Mouse (Mus musculus) MEL (cell line): Measurements from ENCODE around the gene Tmem175. TPM values are rescaled to one million over a fixed set of nuclear protein-coding genes. Genes with fewer than 3 reads are reported as not detected.

Experiments
- DNase-seq: peaks from one replicate; pipeline ENCODE4 v3.0.0; 2011; ENCODE audit warnings: low read depth, low spot score
- H3K27ac ChIP-seq: 2 replicates; pipeline ENCODE4 v1.5.1; 2012; ENCODE audit warnings: low read depth, mild to moderate bottlenecking, control low read depth, low read length, moderate library complexity; ENCODE audit not compliant: control insufficient read depth
- H3K27me3 ChIP-seq, 2 experiments: fragments of 150-350 bp in 1 of 2; sonication (generic) in 1 of 2; 2 replicates each; pipeline ENCODE4 v1.6.1; 2012; ENCODE audit warnings: low read length in 2 of 2, mild to moderate bottlenecking in 2 of 2, improper control_type of control experiment in 1 of 2, moderate library complexity in 1 of 2; ENCODE audit not compliant: insufficient read depth in 2 of 2, control insufficient read depth in 1 of 2
- H3K36me3 ChIP-seq, 2 experiments: 2 replicates each; pipeline ENCODE4 v1.6.1; 2012 to 2014; ENCODE audit warnings: low read length in 2 of 2, improper control_type of control experiment in 1 of 2, inconsistent platforms in 1 of 2, mild to moderate bottlenecking in 1 of 2; ENCODE audit not compliant: insufficient read depth in 2 of 2, control insufficient read depth in 1 of 2
- H3K4me1 ChIP-seq, 2 experiments: fragments of 150-350 bp in 1 of 2; sonication (generic) in 1 of 2; 2 replicates each; pipeline ENCODE4 v1.6.1; 2012; ENCODE audit warnings: low read length in 2 of 2, improper control_type of control experiment in 1 of 2, mild to moderate bottlenecking in 1 of 2; ENCODE audit not compliant: insufficient read depth in 2 of 2, control insufficient read depth in 1 of 2
- H3K4me3 ChIP-seq, 2 experiments: fragments of 150-350 bp in 1 of 2; sonication (generic) in 1 of 2; 2 replicates each; pipeline ENCODE4 v1.5.1; 2012; ENCODE audit warnings: low read depth in 2 of 2, low read length in 2 of 2, mild to moderate bottlenecking in 2 of 2, moderate library complexity in 2 of 2, control low read depth in 1 of 2, improper control_type of control experiment in 1 of 2; ENCODE audit not compliant: control insufficient read depth in 1 of 2, insufficient read depth in 1 of 2
- H3K79me2 ChIP-seq: 2 replicates; pipeline ENCODE4 v1.6.1; 2012; ENCODE audit warnings: mild to moderate bottlenecking, low read length, moderate library complexity; ENCODE audit not compliant: control insufficient read depth, poor library complexity, insufficient read depth
- H3K9ac ChIP-seq: 2 replicates; pipeline ENCODE4 v1.6.1; 2012; ENCODE audit warnings: low read depth, mild to moderate bottlenecking, control low read depth, low read length, moderate library complexity; ENCODE audit not compliant: control insufficient read depth, poor library complexity, severe bottlenecking
- H3K9me3 ChIP-seq: fragments of 150-350 bp; sonication (generic); replicated peaks from 2 replicates; pipeline ENCODE4 v1.6.1; 2012; ENCODE audit warnings: mild to moderate bottlenecking, low read length, improper control_type of control experiment, moderate library complexity; ENCODE audit not compliant: insufficient read depth
- BHLHE40 ChIP-seq: IDR thresholded peaks from 2 replicates; pipeline ENCODE4 v1.6.1; 2012; ENCODE audit warnings: low read depth, mild to moderate bottlenecking, inconsistent platforms, low read length, improper control_type of control experiment, borderline replicate concordance
- CHD2 ChIP-seq: IDR thresholded peaks from 2 replicates; pipeline ENCODE4 v1.6.1; 2011; ENCODE audit warnings: low read length, improper control_type of control experiment
- CTCF ChIP-seq, 3 experiments: IDR thresholded peaks in 2 of 3; conservative IDR thresholded peaks in 1 of 3; 2 replicates each; pipeline ENCODE4 v1.5.1; 2011 to 2012; ENCODE audit warnings: low read length in 3 of 3, low read depth in 2 of 3, mild to moderate bottlenecking in 2 of 3, improper control_type of control experiment in 1 of 3, inconsistent platforms in 1 of 3, mixed read lengths in 1 of 3, moderate library complexity in 1 of 3; ENCODE audit not compliant: control insufficient read depth in 1 of 3, insufficient read depth in 1 of 3, poor library complexity in 1 of 3, severe bottlenecking in 1 of 3
- ETS1 ChIP-seq: IDR thresholded peaks from 2 replicates; pipeline ENCODE4 v1.6.1; 2012; ENCODE audit warnings: low read depth, mild to moderate bottlenecking, inconsistent platforms, low read length, improper control_type of control experiment, moderate library complexity
- GABPA ChIP-seq: IDR thresholded peaks from 2 replicates; pipeline ENCODE4 v1.6.1; 2012; ENCODE audit warnings: low read depth, mild to moderate bottlenecking, inconsistent platforms, low read length, improper control_type of control experiment, moderate library complexity
- GATA1 ChIP-seq: IDR thresholded peaks from 2 replicates; pipeline ENCODE4 v1.6.1; 2011; ENCODE audit warnings: low read depth, low read length, improper control_type of control experiment
- HCFC1 ChIP-seq: IDR thresholded peaks from 2 replicates; pipeline ENCODE4 v1.6.1; 2012; ENCODE audit warnings: low read depth, mild to moderate bottlenecking, inconsistent platforms, low read length, improper control_type of control experiment, moderate library complexity
- KAT2A ChIP-seq: conservative IDR thresholded peaks from 2 replicates; pipeline ENCODE4 v1.6.1; 2012; ENCODE audit warnings: low read depth, low read length, improper control_type of control experiment, inconsistent platforms
- MAX ChIP-seq: IDR thresholded peaks from 2 replicates; pipeline ENCODE4 v1.6.1; 2011; ENCODE audit warnings: low read length, improper control_type of control experiment
- MAZ ChIP-seq: IDR thresholded peaks from 2 replicates; pipeline ENCODE4 v1.6.1; 2012; ENCODE audit warnings: low read depth, mild to moderate bottlenecking, inconsistent platforms, low read length, improper control_type of control experiment
- MEF2A ChIP-seq: IDR thresholded peaks from 2 replicates; pipeline ENCODE4 v1.6.1; 2014; ENCODE audit warnings: low read depth, mild to moderate bottlenecking, inconsistent platforms, low read length, improper control_type of control experiment; ENCODE audit not compliant: poor library complexity, insufficient replicate concordance, severe bottlenecking; ENCODE audit errors: extremely low read depth
- MXI1 ChIP-seq: IDR thresholded peaks from 2 replicates; pipeline ENCODE4 v1.6.1; 2011; ENCODE audit warnings: mild to moderate bottlenecking, low read depth, low read length, improper control_type of control experiment
- MYB ChIP-seq: IDR thresholded peaks from 2 replicates; pipeline ENCODE4 v1.6.1; 2011; ENCODE audit warnings: mild to moderate bottlenecking, low read depth, low read length, improper control_type of control experiment
- MYC ChIP-seq: IDR thresholded peaks from 2 replicates; pipeline ENCODE4 v1.6.1; 2011; ENCODE audit warnings: low read depth, mild to moderate bottlenecking, low read length, improper control_type of control experiment, moderate library complexity
- NELFE ChIP-seq: IDR thresholded peaks from 2 replicates; pipeline ENCODE4 v1.6.1; 2011; ENCODE audit warnings: low read depth, low read length, improper control_type of control experiment
- POLR2A ChIP-seq, 2 experiments: IDR thresholded peaks; 2 replicates each; pipeline ENCODE4 v1.6.1; 2011 to 2012; ENCODE audit warnings: low read length in 2 of 2, mild to moderate bottlenecking in 2 of 2, control low read depth in 1 of 2, improper control_type of control experiment in 1 of 2, low read depth in 1 of 2, moderate library complexity in 1 of 2; ENCODE audit not compliant: control insufficient read depth in 1 of 2, insufficient read depth in 1 of 2, poor library complexity in 1 of 2
- POLR2AphosphoS2 ChIP-seq: IDR thresholded peaks from 2 replicates; pipeline ENCODE4 v1.6.1; 2011; ENCODE audit warnings: low read length, improper control_type of control experiment
- POLR2AphosphoS5 ChIP-seq: IDR thresholded peaks from 2 replicates; pipeline ENCODE4 v1.6.1; 2012; ENCODE audit warnings: low read depth, borderline replicate concordance, mild to moderate bottlenecking, inconsistent platforms, low read length, moderate library complexity, mixed read lengths
- RCOR1 ChIP-seq: IDR thresholded peaks from 2 replicates; pipeline ENCODE4 v1.6.1; 2012; ENCODE audit warnings: low read depth, mild to moderate bottlenecking, inconsistent platforms, low read length, improper control_type of control experiment
- TCF12 ChIP-seq: IDR thresholded peaks from 2 replicates; pipeline ENCODE4 v1.6.1; 2014; ENCODE audit warnings: low read depth, mild to moderate bottlenecking, inconsistent platforms, low read length, improper control_type of control experiment, moderate library complexity
- USF1 ChIP-seq: IDR thresholded peaks from 2 replicates; pipeline ENCODE4 v1.6.1; 2014; ENCODE audit warnings: low read depth, mild to moderate bottlenecking, inconsistent platforms, low read length, improper control_type of control experiment, moderate library complexity
- USF2 ChIP-seq, 2 experiments: IDR thresholded peaks; 2 replicates each; pipeline ENCODE4 v1.6.1; 2011 to 2012; ENCODE audit warnings: improper control_type of control experiment in 2 of 2, low read length in 2 of 2, borderline replicate concordance in 1 of 2, inconsistent platforms in 1 of 2, low read depth in 1 of 2, mild to moderate bottlenecking in 1 of 2; ENCODE audit not compliant: insufficient read depth in 1 of 2
- ZC3H11A ChIP-seq: IDR thresholded peaks from 2 replicates; pipeline ENCODE4 v1.6.1; 2012; ENCODE audit warnings: low read depth, mild to moderate bottlenecking, inconsistent platforms, low read length, improper control_type of control experiment
- ZMIZ1 ChIP-seq: IDR thresholded peaks from 2 replicates; pipeline ENCODE4 v1.6.1; 2012; ENCODE audit warnings: low read depth, mild to moderate bottlenecking, inconsistent platforms, low read length, improper control_type of control experiment, moderate library complexity
- ZNF384 ChIP-seq: IDR thresholded peaks from 2 replicates; pipeline ENCODE4 v1.6.1; 2012; ENCODE audit warnings: low read depth, mild to moderate bottlenecking, inconsistent platforms, low read length, improper control_type of control experiment
- polyA plus RNA-seq, 2 experiments: library from polyadenylated mRNA; stranded (reverse) in 1 of 2; unstranded in 1 of 2; fragments of >175 nt in 1 of 2; fragments of >200 nt in 1 of 2; gene quantifications; 2 replicates each; pipeline versions ENCODE4 v1.2.1 to v1.2.4; 2012; ENCODE audit warnings: low replicate concordance in 2 of 2, low read depth in 1 of 2; ENCODE audit not compliant: insufficient read length in 2 of 2, insufficient read depth in 1 of 2, missing spikeins in 1 of 2
- total RNA-seq: library from RNA; depleted of rRNA; stranded (reverse); fragments of 300-350 nt; gene quantifications from 2 replicates; pipeline ENCODE4 v1.2.3, GENCODE M21; 2012

Gene Tmem175
- total and polyA plus RNA-seq, 3 experiments: 19.3 to 39.2 TPM; not detected in 1

DNA sequence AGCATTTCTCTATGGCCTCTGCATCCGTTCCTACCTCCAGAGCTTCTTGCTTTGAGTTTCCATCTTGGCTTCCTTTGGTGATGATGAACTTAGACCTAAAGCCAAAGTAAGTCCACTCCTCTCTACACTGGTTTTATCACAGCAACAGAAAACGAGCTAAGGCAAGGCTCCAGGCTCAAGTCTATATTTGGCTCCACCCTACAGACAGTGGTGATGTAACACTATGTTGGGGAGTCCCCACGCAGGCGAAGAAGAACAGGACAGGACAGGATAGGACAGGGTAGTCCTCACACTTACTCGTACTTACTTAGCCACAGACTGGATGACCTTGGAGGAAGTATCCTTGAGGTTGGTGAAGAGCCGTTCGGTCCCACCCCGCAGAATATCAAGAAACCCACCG, 27.0 kb upstream of the Tmem175 start:
- DNase-seq: no peak
- TF ChIP-seq MYC: no peak
- TF ChIP-seq ZC3H11A: no peak
- TF ChIP-seq NELFE: no peak
- TF ChIP-seq RCOR1: no peak
- no peak for TF ChIP-seq MAX
- no peak for TF ChIP-seq MEF2A
- TF ChIP-seq GATA1: no peak
- no peak for TF ChIP-seq MXI1
- TF ChIP-seq CHD2: no peak
- TF ChIP-seq ZMIZ1: no peak
- no peak for TF ChIP-seq KAT2A
- TF ChIP-seq GABPA: no peak
- Histone ChIP-seq H3K4me1 (no peaks in the 10 kb centered on the region), H3K27me3 (no peaks in the 10 kb centered on the region), H3K27ac (no peak overlapping the region), H3K4me3 (no peak overlapping the region), H3K79me2 (no peaks in the 10 kb centered on the region), H3K9ac (no peak overlapping the region), H3K9me3 (no peaks in the 10 kb centered on the region), H3K36me3 (peaks cover 0 to 49% of the 10 kb centered on the region in 2 experiments; a peak in 2 of 4 replicates)

DNA sequence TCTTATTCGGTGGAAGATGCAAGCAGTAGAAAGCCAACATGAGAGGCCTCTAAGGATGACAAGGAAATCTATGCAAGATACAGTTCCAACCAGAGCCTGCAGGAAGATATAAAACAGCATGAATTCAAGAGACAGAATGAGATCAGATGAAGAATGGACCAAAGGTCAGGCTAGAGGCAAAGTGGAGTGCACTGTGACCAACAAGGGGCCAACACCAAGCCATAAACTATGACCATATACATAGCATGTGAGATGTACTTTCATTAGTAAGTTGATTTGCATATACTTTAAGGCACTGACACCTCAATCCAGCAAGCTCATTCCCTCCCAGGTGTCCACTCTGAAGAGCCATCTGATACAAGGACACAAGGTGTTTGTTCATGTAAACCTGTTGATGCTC, 19.1 kb upstream of the Tmem175 start:
- no peaks in the 10 kb centered on the region for H3K79me2 ChIP-seq
- no peaks in the 10 kb centered on the region for H3K4me1 ChIP-seq
- DNase-seq: no peak
- peaks cover 0 to 68% of the 10 kb centered on the region in 2 experiments; a peak in 2 of 4 replicates for H3K36me3 ChIP-seq
- no peaks in the 10 kb centered on the region for H3K27me3 ChIP-seq
- no peaks in the 10 kb centered on the region for H3K9me3 ChIP-seq
- no peak overlapping the region for H3K4me3 ChIP-seq
- H3K27ac ChIP-seq: no peak overlapping the region
- H3K9ac ChIP-seq: no peak overlapping the region
- TF ChIP-seq ZC3H11A (no peak), HCFC1 (no peak), POLR2AphosphoS5 (no peak), MAZ (no peak), USF2 (IDR thresholded peaks at IDR 0.05; ENCODE audit: borderline replicate concordance in 1 of 2, insufficient read depth in 1 of 2, low read depth in 1 of 2, low read length in 2 of 2) (no peak), POLR2A (IDR thresholded peaks at IDR 0.05; ENCODE audit: control insufficient read depth in 1 of 2, insufficient read depth in 1 of 2, low read depth in 1 of 2, low read length in 2 of 2, poor library complexity in 1 of 2) (no peak), ZNF384 (no peak), TCF12 (no peak), MXI1 (no peak), BHLHE40 (no peak), ZMIZ1 (no peak), MYB (no peak), CTCF (IDR thresholded peaks at IDR 0.05 in 2 of 3, conservative IDR thresholded peaks at IDR 0.05 in 1 of 3; ENCODE audit: control insufficient read depth in 1 of 3, insufficient read depth in 1 of 3, low read depth in 2 of 3, low read length in 3 of 3, poor library complexity in 1 of 3, severe bottlenecking in 1 of 3) (no peak), NELFE (no peak), POLR2AphosphoS2 (no peak), KAT2A (no peak), USF1 (no peak), ETS1 (no peak)
